Mouse (Mus musculus) cerebellum, adult 2 months (tissue): ENCODE results near the gene Lrrn1.

Experiments used
- CTCF ChIP-seq: fragments of 200-500 bp; IDR thresholded peaks from 2 replicates; pipeline ENCODE4 v1.5.1; 2011; ENCODE audit warnings: low read depth, mild to moderate bottlenecking, control low read depth, low read length, moderate library complexity, borderline replicate concordance; ENCODE audit not compliant: insufficient read depth
- POLR2A ChIP-seq: fragments of 200-500 bp; IDR thresholded peaks from 2 replicates; pipeline ENCODE4 v1.6.1; 2011; ENCODE audit warnings: low read length, control low read depth, borderline replicate concordance; ENCODE audit not compliant: insufficient read depth

GRCm38 (mm10) chr6:107529911-107530431 lies 403 bp downstream of the Lrrn1 start:
- TF ChIP-seq POLR2A (no peak), CTCF (no peak)
